Mouse (Mus musculus) left cerebral cortex, adult 11 months (tissue): ENCODE data around the gene Ercc5.
A peak's percentile ranks its signal among the peaks of the same experiment; 100 is the strongest.

Experiments
- DNase-seq: peaks from one replicate; pipeline ENCODE4 v3.0.0; 2022; ENCODE audit warnings: low spot score

Ercc5 gene

DNA sequence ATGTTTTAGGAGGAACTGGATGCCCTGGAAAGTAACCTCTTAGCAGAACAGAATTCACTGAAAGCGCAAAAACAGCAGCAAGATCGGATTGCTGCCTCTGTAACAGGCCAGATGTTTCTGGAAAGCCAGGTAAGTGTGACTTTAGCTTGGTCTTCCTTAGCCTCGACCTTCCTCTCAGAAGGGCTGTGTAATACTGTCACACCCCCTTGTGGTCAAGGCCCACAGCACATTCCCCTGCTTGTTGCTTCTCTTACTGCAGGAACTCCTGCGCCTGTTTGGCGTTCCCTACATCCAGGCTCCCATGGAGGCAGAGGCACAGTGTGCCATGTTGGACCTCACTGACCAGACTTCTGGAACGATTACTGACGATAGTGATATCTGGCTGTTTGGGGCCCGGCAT, 26.4 kb downstream of the Ercc5 start:
- DNase-seq, result no peak

- no peak for DNase-seq
These were observed 30.5 kb downstream of the Ercc5 start for GRCm38 (mm10) chr1:44178086-44178485.

DNA sequence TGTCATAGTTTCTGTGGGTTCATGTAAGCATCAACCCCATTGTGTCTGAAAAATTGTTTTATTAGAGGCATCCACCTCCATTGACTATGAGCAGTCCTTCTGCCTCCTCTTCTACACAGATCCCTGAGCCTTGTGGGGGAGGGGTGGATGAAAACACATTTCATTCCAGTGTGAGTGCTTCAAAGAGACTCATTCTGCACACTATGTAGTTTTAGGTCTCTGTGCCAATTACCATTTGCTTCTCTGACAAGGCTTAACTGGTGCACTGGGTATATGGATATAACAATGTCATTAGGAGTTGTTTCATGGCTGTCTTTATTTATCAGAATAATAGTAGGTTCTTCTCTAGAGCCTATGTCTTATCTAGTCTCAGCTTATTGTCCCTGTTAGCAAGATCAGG, 38.9 kb downstream of the Ercc5 start:
- no peak for DNase-seq

DNA sequence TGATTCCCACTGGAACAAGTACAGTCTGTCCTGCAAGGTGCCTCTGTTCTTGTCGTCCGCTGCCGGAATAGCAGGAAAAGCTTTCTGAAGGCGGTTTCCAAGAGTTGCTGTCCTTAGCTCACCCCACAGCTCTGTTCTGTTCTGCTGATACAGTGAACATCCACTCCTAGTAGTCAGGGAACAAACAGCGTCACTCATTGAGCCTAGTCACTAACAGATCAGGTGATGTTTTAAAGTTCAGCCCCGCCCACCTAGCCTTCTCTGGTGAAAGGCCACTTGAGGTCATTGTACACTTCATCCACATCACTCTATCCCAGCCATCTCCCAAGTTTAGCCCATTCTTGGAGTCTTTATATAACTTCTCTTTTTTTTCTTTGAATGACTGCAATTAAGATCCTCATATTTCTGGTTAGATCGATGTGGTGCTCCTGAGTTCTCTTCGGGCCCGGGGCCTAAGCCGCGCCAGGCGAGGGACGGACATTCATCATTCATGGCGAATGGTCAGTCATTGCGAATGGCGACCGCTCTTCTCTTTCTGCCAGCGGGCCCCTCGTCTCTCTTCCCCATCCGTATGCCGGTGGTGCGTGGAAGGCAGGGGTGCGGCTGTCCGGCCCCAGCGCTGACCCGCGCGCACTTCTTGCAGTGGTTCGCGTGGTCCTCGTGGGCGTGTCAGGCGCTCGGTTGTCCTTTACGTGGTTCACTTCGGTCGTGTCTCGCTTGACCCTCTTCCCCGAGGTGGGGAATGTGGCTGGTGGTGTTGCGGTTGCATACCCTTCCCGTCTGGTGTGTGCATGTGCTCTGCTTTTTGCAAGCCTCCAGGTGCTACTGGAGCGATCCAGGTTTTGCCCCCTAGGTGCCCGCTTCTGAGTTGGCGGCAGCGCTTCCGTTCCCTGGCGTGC, 51.0 kb downstream of the Ercc5 start:
- peak; percentile 29 for DNase-seq

DNA sequence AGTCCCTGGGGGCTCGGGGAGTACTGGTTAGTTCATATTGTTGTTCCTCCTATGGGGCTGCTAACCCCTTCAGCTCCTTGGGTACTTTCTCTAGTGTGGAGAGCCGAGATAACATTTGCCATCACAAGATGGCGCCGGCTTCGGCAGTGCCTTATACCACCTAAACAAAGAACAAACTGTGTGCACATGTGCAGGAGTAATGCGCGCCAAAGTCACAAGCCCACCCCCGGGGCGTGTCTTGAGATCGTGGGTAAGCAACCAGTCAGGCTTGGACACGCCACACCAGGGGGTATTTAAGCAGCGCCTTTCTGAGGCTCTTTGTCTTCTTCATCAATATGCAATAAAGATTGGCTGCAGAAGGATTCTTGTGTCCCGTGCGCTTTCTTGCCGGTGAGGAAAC, 55.3 kb downstream of the Ercc5 start:
- no peak for DNase-seq

DNA sequence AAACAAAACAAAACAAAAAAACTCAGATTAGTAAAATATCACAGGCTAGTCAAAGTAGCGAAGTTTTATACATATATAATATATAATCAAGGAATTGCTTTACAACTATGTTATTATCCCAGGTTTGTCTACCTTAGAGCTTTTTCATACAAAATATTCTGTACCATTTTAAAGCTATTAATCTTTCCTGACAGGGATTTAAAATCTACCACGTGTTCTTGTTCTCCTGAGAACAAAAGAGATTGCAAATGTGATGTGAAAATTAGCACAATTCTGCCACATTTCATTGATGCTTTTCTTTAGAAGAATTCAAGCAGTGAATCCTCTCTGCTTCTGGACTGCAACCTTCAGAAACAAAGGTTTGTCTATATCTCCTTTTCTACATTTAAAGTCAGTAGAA, 66.9 kb downstream of the Ercc5 start:
- DNase-seq, result no peak

- DNase-seq, result no peak
These were observed 69.0 kb downstream of the Ercc5 start for GRCm38 (mm10) chr1:44216352-44217116.

GRCm38 (mm10) chr1:44217118-44217517, 69.6 kb downstream of the Ercc5 start:
- DNase-seq, result no peak

DNA sequence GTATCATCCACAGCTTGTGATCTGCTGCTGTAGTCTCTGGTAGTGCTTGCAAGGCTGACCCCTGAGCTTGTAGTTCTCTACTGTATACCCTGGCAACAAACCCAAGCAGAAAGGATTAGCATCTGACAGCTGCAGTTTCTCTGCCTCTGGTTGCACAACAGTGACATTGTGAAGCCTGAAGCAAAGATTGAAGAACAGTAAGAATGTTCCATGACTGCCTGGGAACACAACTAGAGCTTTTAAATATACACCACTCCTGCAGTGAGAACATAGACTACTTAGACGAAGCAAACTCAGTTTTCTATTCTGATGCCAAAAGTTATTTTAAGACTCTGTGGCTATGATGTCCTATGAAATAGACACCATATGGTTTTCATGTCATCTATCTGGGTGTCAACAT, 71.3 kb downstream of the Ercc5 start, which contains the start of gene Mettl21e:
Gene Mettl21e (minus strand): TSS at position 86 of the 400 bp plus-strand sequence.
- no peak for DNase-seq

DNA sequence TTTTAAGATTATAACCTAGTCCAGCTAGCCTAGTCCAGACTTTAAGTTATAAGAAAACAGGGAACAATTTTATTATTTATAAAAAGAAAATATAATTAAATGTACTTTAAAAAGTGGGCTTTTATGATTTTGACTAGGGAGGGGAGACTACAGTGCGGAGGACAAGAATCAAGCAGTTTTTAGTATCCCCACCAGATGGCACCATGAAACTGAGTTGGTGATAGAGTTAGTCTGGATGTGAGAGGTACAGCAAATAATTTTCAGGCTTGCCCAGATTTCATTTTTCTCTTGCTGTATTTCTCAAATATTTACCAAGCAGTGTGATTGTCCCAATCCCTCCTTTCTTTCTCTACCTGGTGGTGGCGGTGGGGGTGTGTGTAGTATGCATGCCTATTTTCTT, 81.5 kb downstream of the Ercc5 start:
- DNase-seq, result no peak
